Mouse (Mus musculus) liver, postnatal 0 days (tissue): ENCODE data around the gene Spock1.

Source experiments
- CTCF ChIP-seq: sonication (generic); IDR thresholded peaks from 2 replicates; pipeline ENCODE4 v1.5.1; 2016; ENCODE audit warnings: antibody characterized with exemption, low read depth
- EP300 ChIP-seq: IDR thresholded peaks from 2 replicates; pipeline ENCODE4 v1.6.1; 2016; ENCODE audit warnings: antibody characterized with exemption, low read depth, mild to moderate bottlenecking

GRCm38 (mm10) chr13:57494838-57495237 is 413.3 kb downstream of the Spock1 start:
- no peak for TF ChIP-seq CTCF
- no peak for TF ChIP-seq EP300
